In genomic region chr1:75191622-75192402, GRCm38 (mm10) we compare ENCODE assay signal across 8 mouse cellular contexts. TPM values are rescaled to one million over a fixed set of nuclear protein-coding genes. Genes with fewer than 3 reads are reported as not detected.
DNase-seq lines count a peak whose midpoint lies in the region; ATAC-seq and TF ChIP-seq lines count a peak whose summit lies in the region.

Gene Ankzf1, plus strand, starts transcription at chr1:75192151.
Gene Atg9a, minus strand, starts transcription at chr1:75192196.

- intact Hi-C loops in heart, adult 2 months (cut with DNase I): loop anchor here (1.0 to 10.0 kb wide), 6 partner anchors 12 to 243 kb away; partner anchors contain the start of genes Abcb6, Cnppd1, Dnpep and Glb1l

- H3K27me3 ChIP-seq in embryonic facial prominence, embryonic 14.5 days (replicated peaks; ENCODE audit: control insufficient read depth, insufficient read depth, low read length): no peaks in the 10 kb centered on the region
- H3K27me3 ChIP-seq in heart, adult 2 months (ENCODE audit: control insufficient read depth, insufficient read depth, low read length): no peaks in the 10 kb centered on the region
- no peaks in the 10 kb centered on the region for H3K27me3 ChIP-seq in limb, embryonic 13.5 days
- no peaks in the 10 kb centered on the region for H3K27me3 ChIP-seq in midbrain, embryonic 16.5 days (ENCODE audit: control insufficient read depth, insufficient read depth, low read depth, low read length)

- H3K4me2 ChIP-seq in embryonic facial prominence, embryonic 14.5 days (ENCODE audit: low read depth, low read length): peak within 1 kb of the TSS; percentile 91
- peak within 1 kb of the TSS; percentile 95 for H3K4me2 ChIP-seq in limb, embryonic 13.5 days (replicated peaks)
- H3K4me2 ChIP-seq in midbrain, embryonic 16.5 days (ENCODE audit: low read length): peak within 1 kb of the TSS; percentile 99

- H3K9ac ChIP-seq in embryonic facial prominence, embryonic 14.5 days (ENCODE audit: low read depth, low read length): peak within 1 kb of the TSS; percentile 90
- H3K9ac ChIP-seq in heart, adult 2 months (ENCODE audit: low read depth, low read length): peak within 1 kb of the TSS; percentile 79
- H3K9ac ChIP-seq in limb, embryonic 13.5 days: peak within 1 kb of the TSS; percentile 90
- peak within 1 kb of the TSS; percentile 90 for H3K9ac ChIP-seq in midbrain, embryonic 16.5 days (ENCODE audit: low read depth, low read length)

- no peaks in the 10 kb centered on the region for H3K9me3 ChIP-seq in embryonic facial prominence, embryonic 14.5 days (ENCODE audit: control insufficient read depth, low read length)
- H3K9me3 ChIP-seq in limb, embryonic 13.5 days: no peaks in the 10 kb centered on the region
- no peaks in the 10 kb centered on the region for H3K9me3 ChIP-seq in midbrain, embryonic 16.5 days (replicated peaks; ENCODE audit: control insufficient read depth, low read length, poor library complexity, severe bottlenecking)

- peak within 1 kb of the TSS; percentile 77 for H3K4me3 ChIP-seq in embryonic facial prominence, embryonic 14.5 days (ENCODE audit: low read depth, low read length)
- peak within 1 kb of the TSS; percentile 98 for H3K4me3 ChIP-seq in heart, adult 2 months
- H3K4me3 ChIP-seq in limb, embryonic 13.5 days: peak within 1 kb of the TSS; percentile 80
- H3K4me3 ChIP-seq in midbrain, embryonic 16.5 days (ENCODE audit: low read depth, low read length): peak within 1 kb of the TSS; percentile 78

- peaks cover 17% of the 10 kb centered on the region for H3K4me1 ChIP-seq in embryonic facial prominence, embryonic 14.5 days (ENCODE audit: control insufficient read depth, insufficient read depth, low read length)
- H3K4me1 ChIP-seq in heart, adult 2 months (ENCODE audit: control insufficient read depth, insufficient read depth, low read length): peaks cover 5% of the 10 kb centered on the region
- H3K4me1 ChIP-seq in limb, embryonic 13.5 days: peaks cover 22% of the 10 kb centered on the region
- peaks cover 24% of the 10 kb centered on the region for H3K4me1 ChIP-seq in midbrain, embryonic 16.5 days (ENCODE audit: control insufficient read depth, insufficient read depth, low read length)

- peak; percentile 92 for TF ChIP-seq POLR2A in heart, adult 2 months (IDR thresholded peaks at IDR 0.05; ENCODE audit: insufficient read depth, low read depth, low read length)

- peak; percentile 100 for ATAC-seq in embryonic facial prominence, embryonic 14.5 days (ENCODE audit: low read depth)
- peak; percentile 99 for ATAC-seq in limb, embryonic 13.5 days (ENCODE audit: low FRiP score, low read depth)
- peak; percentile 99 for ATAC-seq in midbrain, embryonic 16.5 days

- DNase-seq in 3T3-L1 (ENCODE audit: low read depth, low spot score): peak; percentile 99
- peak; percentile 65 to 93 for DNase-seq in adrenal gland, postnatal 4 days (ENCODE audit: low spot score in 2 of 2)
- DNase-seq in embryonic facial prominence, embryonic 14.5 days (ENCODE audit: low spot score): peak; percentile 99
- peak; percentile 93 to 98 for DNase-seq in heart, adult 2 months
- DNase-seq in kidney, adult 8-10 months: peak; percentile 97 to 99
- peak; percentile 87 to 94 for DNase-seq in spleen, postnatal 10 days (ENCODE audit: low spot score in 2 of 2)

- peak; percentile 5; the same call in 1 of the 2 replicates for TF ChIP-seq CTCF in heart, adult 2 months (IDR thresholded peaks at IDR 0.05)

- peak; percentile 68 for TF ChIP-seq EP300 in heart, adult 2 months (IDR thresholded peaks at IDR 0.05; ENCODE audit: insufficient read depth, low read depth, low read length)

- peaks cover 44% of the 10 kb centered on the region for H3K36me3 ChIP-seq in embryonic facial prominence, embryonic 14.5 days (ENCODE audit: control insufficient read depth, insufficient read depth, low read length)
- H3K36me3 ChIP-seq in heart, adult 2 months (ENCODE audit: control insufficient read depth, insufficient read depth, low read length): peaks cover 3% of the 10 kb centered on the region
- H3K36me3 ChIP-seq in limb, embryonic 13.5 days: peaks cover 39% of the 10 kb centered on the region
- H3K36me3 ChIP-seq in midbrain, embryonic 16.5 days (ENCODE audit: control insufficient read depth, insufficient read depth, low read length): peaks cover 26% of the 10 kb centered on the region

- WGBS in embryonic facial prominence, embryonic 14.5 days: 0% methylated on average over 32 of the region's 56 CpGs
- under 1% methylated on average over 56 of the region's 56 CpGs for WGBS in heart, adult 2 months
- under 1% methylated on average over 55 of the region's 56 CpGs for WGBS in limb, embryonic 13.5 days
- WGBS in midbrain, embryonic 16.5 days: under 1% methylated on average over 56 of the region's 56 CpGs

- H3K79me2 ChIP-seq in heart, adult 2 months (replicated peaks; ENCODE audit: control insufficient read depth, insufficient read depth, low read length): peaks cover 3% of the 10 kb centered on the region; the same call in 1 of the 2 replicates

- peak within 1 kb of the TSS; percentile 94 for H3K27ac ChIP-seq in embryonic facial prominence, embryonic 14.5 days (replicated peaks; ENCODE audit: low read depth, low read length)
- peak within 1 kb of the TSS; percentile 92 for H3K27ac ChIP-seq in heart, adult 2 months
- peak within 1 kb of the TSS; percentile 93 for H3K27ac ChIP-seq in limb, embryonic 13.5 days
- peak within 1 kb of the TSS; percentile 98 for H3K27ac ChIP-seq in midbrain, embryonic 16.5 days (ENCODE audit: low read length)

RNA-seq across cellular contexts. Expression of gene Ankzf1, which starts in this region (rescaled TPM):
- 10 to 100 TPM; 23.0 to 27.3 TPM for total RNA-seq in adrenal gland, postnatal 4 days (2021)
- polyA plus RNA-seq in embryonic facial prominence, embryonic 14.5 days (2014; fragmentation: Nextera tagmentation; extraction: Ambion mirVana): 16.8 and 21.8 TPM in 2 replicates
- 10 to 100 TPM in 1 of 2 experiments, 1 to 10 TPM in 1; 8.7 to 11.2 TPM for total RNA-seq in heart, adult 2 months (2021)
- polyA plus RNA-seq in heart, adult 2 months (2012; rRNA removed): 15.1 and 18.9 TPM in 2 replicates
- 28.0 and 28.9 TPM in 2 replicates for polyA plus RNA-seq in limb, embryonic 13.5 days (2015; fragmentation: Nextera tagmentation; extraction: Ambion mirVana)
- polyA plus RNA-seq in midbrain, embryonic 16.5 days (2015; fragmentation: Nextera tagmentation; extraction: Ambion mirVana): 27.2 and 29.5 TPM in 2 replicates

RNA-seq across cellular contexts. Expression of gene Atg9a, which starts in this region (rescaled TPM):
- 10 to 100 TPM; 38.0 to 41.8 TPM for total RNA-seq in adrenal gland, postnatal 4 days (2021)
- polyA plus RNA-seq in embryonic facial prominence, embryonic 14.5 days (2014; fragmentation: Nextera tagmentation; extraction: Ambion mirVana): 31.9 and 32.7 TPM in 2 replicates
- total RNA-seq in heart, adult 2 months (2021): 10 to 100 TPM; 63.8 to 73.5 TPM
- polyA plus RNA-seq in heart, adult 2 months (2012; rRNA removed): 93.0 and 109 TPM in 2 replicates
- 32.7 and 33.7 TPM in 2 replicates for polyA plus RNA-seq in limb, embryonic 13.5 days (2015; fragmentation: Nextera tagmentation; extraction: Ambion mirVana)
- 59.0 and 60.8 TPM in 2 replicates for polyA plus RNA-seq in midbrain, embryonic 16.5 days (2015; fragmentation: Nextera tagmentation; extraction: Ambion mirVana)

Comparison
In these comparisons a context has a peak if more than half of its experiments do, and no peak if none do; other contexts are left out.
1. Peak in every context shown above with its lines: DNase-seq, ATAC-seq, H3K4me3 ChIP-seq and H3K27ac ChIP-seq.